Mouse (Mus musculus) embryonic facial prominence, embryonic 13.5 days (tissue): Measurements from ENCODE around the gene Fgfr2. TPM values are rescaled to one million over a fixed set of nuclear protein-coding genes. Genes with fewer than 3 reads are reported as not detected.

Experiments
- ATAC-seq: fragments of 200-750 bp; cut with Nextera tagmentation; 2 replicates; pipeline ENCODE4 v1.8.0; 2017; ENCODE audit warnings: low read depth; ENCODE audit not compliant: insufficient number of reproducible peaks, insufficient read depth, low FRiP score, low TSS enrichment
- H3K27ac ChIP-seq: fragments of 300-500 bp; sonication (generic); 2 replicates; pipeline ENCODE4 v1.5.1; 2015; ENCODE audit warnings: moderate library complexity, mild to moderate bottlenecking, inconsistent platforms
- H3K27me3 ChIP-seq: fragments of 300-500 bp; sonication (generic); 2 replicates; pipeline ENCODE4 v1.6.1; 2015; ENCODE audit warnings: mild to moderate bottlenecking, inconsistent platforms
- H3K36me3 ChIP-seq: fragments of 300-500 bp; sonication (generic); 2 replicates; pipeline ENCODE4 v1.6.1; 2015; ENCODE audit warnings: mild to moderate bottlenecking, inconsistent platforms
- H3K4me1 ChIP-seq: fragments of 300-500 bp; sonication (generic); 2 replicates; pipeline ENCODE4 v1.6.1; 2015; ENCODE audit warnings: inconsistent platforms
- H3K4me2 ChIP-seq: fragments of 300-500 bp; sonication (generic); 2 replicates; pipeline ENCODE4 v1.6.1; 2015; ENCODE audit warnings: moderate library complexity, mild to moderate bottlenecking, inconsistent platforms
- H3K4me3 ChIP-seq: fragments of 300-500 bp; sonication (generic); 2 replicates; pipeline ENCODE4 v1.5.1; 2015; ENCODE audit warnings: mild to moderate bottlenecking, inconsistent platforms
- H3K9ac ChIP-seq: fragments of 300-500 bp; sonication (generic); 2 replicates; pipeline ENCODE4 v1.6.1; 2015; ENCODE audit warnings: mild to moderate bottlenecking, inconsistent platforms
- H3K9me3 ChIP-seq: fragments of 300-500 bp; sonication (generic); 2 replicates; pipeline ENCODE4 v1.6.1; 2016; ENCODE audit warnings: inconsistent platforms
- WGBS: fragments of 180-500 bp; shearing (Covaris S2); methylation state at CpG from one replicate; pipeline ENCODE4 v1.1.7; 2015; ENCODE audit warnings: mixed read lengths; 5-methylcytosine and 5-hydroxymethylcytosine counted together
- polyA plus RNA-seq: library from polyadenylated mRNA; unstranded; fragments of >200 nt; fragmentation: Nextera tagmentation; extraction: Ambion mirVana; gene quantifications from 2 replicates; pipeline ENCODE4 v1.2.1, GENCODE M21; 2015

The Fgfr2 gene
- polyA plus RNA-seq, 1 experiment from 2014 or later: 174 TPM

GRCm38 (mm10) chr7:132803962-132804361 is 319.2 kb downstream of the Fgfr2 start:
- peaks cover 55% of the 10 kb centered on the region for H3K4me1 ChIP-seq
- H3K4me3 ChIP-seq: no peak overlapping the region
- H3K9me3 ChIP-seq: no peaks in the 10 kb centered on the region
- H3K27me3 ChIP-seq: no peaks in the 10 kb centered on the region
- H3K4me2 ChIP-seq: no peak overlapping the region
- 0 out of 2 replicates have a peak, but pooled peaks cover 6% of the 10 kb centered on the region for H3K36me3 ChIP-seq
- no peak overlapping the region for H3K27ac ChIP-seq
- H3K9ac ChIP-seq: no peak overlapping the region
- 65% methylated on average over 3 of the region's 3 CpGs for WGBS
- no peak for ATAC-seq

GRCm38 (mm10) chr7:132803336-132803735 is 319.8 kb downstream of the Fgfr2 start:
- Histone ChIP-seq H3K36me3 (0 out of 2 replicates have a peak, but pooled peaks cover 6% of the 10 kb centered on the region), H3K4me3 (no peak overlapping the region), H3K27ac (no peak overlapping the region), H3K4me1 (peaks cover 49% of the 10 kb centered on the region), H3K4me2 (no peak overlapping the region), H3K27me3 (no peaks in the 10 kb centered on the region), H3K9ac (peak overlapping the region; percentile 12; the same call in 1 of the 2 replicates), H3K9me3 (no peaks in the 10 kb centered on the region)
- WGBS: 93% methylated on average over 2 of the region's 2 CpGs
- no peak for ATAC-seq

GRCm38 (mm10) chr7:132802691-132803090 is 320.5 kb downstream of the Fgfr2 start:
- Histone ChIP-seq H3K9ac (no peak overlapping the region), H3K9me3 (no peaks in the 10 kb centered on the region), H3K36me3 (0 out of 2 replicates have a peak, but pooled peaks cover 10% of the 10 kb centered on the region), H3K4me2 (no peak overlapping the region), H3K27ac (no peak overlapping the region), H3K4me1 (peaks cover 43% of the 10 kb centered on the region), H3K4me3 (no peak overlapping the region), H3K27me3 (no peaks in the 10 kb centered on the region)
- ATAC-seq: no peak
- 79% methylated on average over 11 of the region's 11 CpGs for WGBS

- no peak overlapping the region for H3K4me3 ChIP-seq
- 0 out of 2 replicates have a peak, but pooled peaks cover 10% of the 10 kb centered on the region for H3K36me3 ChIP-seq
- peaks cover 36% of the 10 kb centered on the region for H3K4me1 ChIP-seq
- H3K9ac ChIP-seq: no peak overlapping the region
- ATAC-seq: no peak
- no peak overlapping the region for H3K4me2 ChIP-seq
- 86% methylated on average over 2 of the region's 2 CpGs for WGBS
- no peaks in the 10 kb centered on the region for H3K27me3 ChIP-seq
- no peaks in the 10 kb centered on the region for H3K9me3 ChIP-seq
- H3K27ac ChIP-seq: no peak overlapping the region
Observed at GRCm38 (mm10) chr7:132802066-132802465, 321.1 kb downstream of the Fgfr2 start.

GRCm38 (mm10) chr7:132801509-132801908 is 321.6 kb downstream of the Fgfr2 start:
- H3K36me3 ChIP-seq: 0 out of 2 replicates have a peak, but pooled peaks cover 10% of the 10 kb centered on the region
- no peaks in the 10 kb centered on the region for H3K9me3 ChIP-seq
- H3K4me1 ChIP-seq: peaks cover 31% of the 10 kb centered on the region
- H3K4me2 ChIP-seq: no peak overlapping the region
- no peak overlapping the region for H3K27ac ChIP-seq
- no peaks in the 10 kb centered on the region for H3K27me3 ChIP-seq
- WGBS: 84% methylated on average over 5 of the region's 5 CpGs
- no peak overlapping the region for H3K4me3 ChIP-seq
- ATAC-seq: no peak
- no peak overlapping the region for H3K9ac ChIP-seq

- no peaks in the 10 kb centered on the region for H3K27me3 ChIP-seq
- no peak overlapping the region for H3K9ac ChIP-seq
- no peak overlapping the region for H3K4me2 ChIP-seq
- no peak for ATAC-seq
- no peak overlapping the region for H3K4me3 ChIP-seq
- H3K4me1 ChIP-seq: peaks cover 24% of the 10 kb centered on the region
- 0 out of 2 replicates have a peak, but pooled peaks cover 10% of the 10 kb centered on the region for H3K36me3 ChIP-seq
- no peak overlapping the region for H3K27ac ChIP-seq
- no peaks in the 10 kb centered on the region for H3K9me3 ChIP-seq
- WGBS: 90% methylated on average over 10 of the region's 10 CpGs
Observed at GRCm38 (mm10) chr7:132800868-132801267, 322.3 kb downstream of the Fgfr2 start.

- Histone ChIP-seq H3K36me3 (0 out of 2 replicates have a peak, but pooled peaks cover 10% of the 10 kb centered on the region), H3K4me3 (no peak overlapping the region), H3K27ac (no peak overlapping the region), H3K27me3 (no peaks in the 10 kb centered on the region), H3K9me3 (no peaks in the 10 kb centered on the region), H3K9ac (0 out of 2 replicates have a peak overlapping the region, but pooled peaks have one; percentile 6), H3K4me2 (no peak overlapping the region), H3K4me1 (peaks cover 22% of the 10 kb centered on the region; the same call in 1 of the 2 replicates)
- WGBS: 85% methylated on average over 5 of the region's 5 CpGs
- ATAC-seq: no peak
Observed at GRCm38 (mm10) chr7:132799119-132800016, 323.8 kb downstream of the Fgfr2 start.

GRCm38 (mm10) chr7:132795141-132795540 is 328.0 kb downstream of the Fgfr2 start:
- H3K9ac ChIP-seq: no peak overlapping the region
- no peak for ATAC-seq
- H3K27ac ChIP-seq: no peak overlapping the region
- WGBS: 86% methylated on average over 5 of the region's 5 CpGs
- H3K9me3 ChIP-seq: no peaks in the 10 kb centered on the region
- H3K27me3 ChIP-seq: no peaks in the 10 kb centered on the region
- peaks cover 33% of the 10 kb centered on the region for H3K4me1 ChIP-seq
- no peak overlapping the region for H3K4me3 ChIP-seq
- H3K4me2 ChIP-seq: no peak overlapping the region
- H3K36me3 ChIP-seq: 0 out of 2 replicates have a peak, but pooled peaks cover 3% of the 10 kb centered on the region

- H3K4me1 ChIP-seq: peaks cover 29% of the 10 kb centered on the region
- H3K9me3 ChIP-seq: no peaks in the 10 kb centered on the region
- ATAC-seq: no peak
- no peaks in the 10 kb centered on the region for H3K27me3 ChIP-seq
- WGBS: 63% methylated on average over 6 of the region's 6 CpGs
- H3K27ac ChIP-seq: no peak overlapping the region; the same call in 1 of the 2 replicates
- H3K36me3 ChIP-seq: 0 out of 2 replicates have a peak, but pooled peaks cover 3% of the 10 kb centered on the region
- H3K4me2 ChIP-seq: no peak overlapping the region
- no peak overlapping the region for H3K9ac ChIP-seq
- no peak overlapping the region for H3K4me3 ChIP-seq
Observed at GRCm38 (mm10) chr7:132793467-132793866, 329.7 kb downstream of the Fgfr2 start.

GRCm38 (mm10) chr7:132790447-132791219 is 332.5 kb downstream of the Fgfr2 start:
- Histone ChIP-seq H3K4me2 (no peak overlapping the region), H3K27ac (no peak overlapping the region)
- 85% methylated on average over 14 of the region's 14 CpGs for WGBS

GRCm38 (mm10) chr7:132788826-132789225 is 334.3 kb downstream of the Fgfr2 start:
- WGBS: 94% methylated on average over 13 of the region's 13 CpGs
- ATAC-seq: no peak

More at GRCm38 (mm10) chr7:132790447-132791219, 332.5 kb downstream of the Fgfr2 start:
- Histone ChIP-seq H3K9me3 (no peaks in the 10 kb centered on the region), H3K4me1 (peaks cover 37% of the 10 kb centered on the region), H3K4me3 (no peak overlapping the region), H3K9ac (no peak overlapping the region), H3K27me3 (no peaks in the 10 kb centered on the region), H3K36me3 (no peaks in the 10 kb centered on the region)
- ATAC-seq: no peak

More at GRCm38 (mm10) chr7:132788826-132789225, 334.3 kb downstream of the Fgfr2 start:
- peaks cover 31% of the 10 kb centered on the region for H3K4me1 ChIP-seq
- H3K4me3 ChIP-seq: no peak overlapping the region
- H3K27ac ChIP-seq: no peak overlapping the region
- no peaks in the 10 kb centered on the region for H3K9me3 ChIP-seq
- no peaks in the 10 kb centered on the region for H3K36me3 ChIP-seq
- H3K27me3 ChIP-seq: no peaks in the 10 kb centered on the region
- H3K4me2 ChIP-seq: no peak overlapping the region
- H3K9ac ChIP-seq: no peak overlapping the region
